Mouse (Mus musculus) layer of hippocampus, adult 11-12 months (tissue): ENCODE measurements at regions not wholly inside any gene's neighbourhood (a gene's known extent, or its start where the extent isn't known, plus 50 kb on each side); places are given as distances from the start of the nearest gene placed in this dataset.

Source experiments
- DNase-seq: peaks from one replicate; pipeline ENCODE4 v3.0.0; 2022; ENCODE audit warnings: low spot score

- DNase-seq = no peak
Observed at GRCm38 (mm10) chr9:24942943-24943342, 146.3 kb upstream of the Gm10181 start.

GRCm38 (mm10) chr9:24943830-24944229 lies 145.4 kb upstream of the Gm10181 start:
- no peak for DNase-seq

- DNase-seq = no peak
Observed at GRCm38 (mm10) chr9:24952516-24952915, 136.7 kb upstream of the Gm10181 start.

- DNase-seq = no peak
Observed at GRCm38 (mm10) chr9:24955641-24956040, 133.6 kb upstream of the Gm10181 start.

- no peak for DNase-seq
Observed at GRCm38 (mm10) chr9:24956566-24956965, 132.7 kb upstream of the Gm10181 start.

GRCm38 (mm10) chr9:24963290-24963689 lies 125.9 kb upstream of the Gm10181 start:
- DNase-seq = no peak

- DNase-seq = no peak
Observed at GRCm38 (mm10) chr9:24967571-24967970, 121.7 kb upstream of the Gm10181 start.

GRCm38 (mm10) chr9:24974021-24974741 lies 115.0 kb upstream of the Gm10181 start:
- DNase-seq = no peak

- DNase-seq = no peak
Observed at GRCm38 (mm10) chr9:24982796-24983195, 106.4 kb upstream of the Gm10181 start.

- no peak for DNase-seq
Observed at GRCm38 (mm10) chr9:24994491-24994890, 94.7 kb upstream of the Gm10181 start.

- DNase-seq = no peak
Observed at GRCm38 (mm10) chr9:25021095-25021691, 68.0 kb upstream of the Gm10181 start.

- DNase-seq = no peak
Observed at GRCm38 (mm10) chr9:25022439-25022838, 66.8 kb upstream of the Gm10181 start.

- no peak for DNase-seq
Observed at GRCm38 (mm10) chr9:25024486-25024885, 64.7 kb upstream of the Gm10181 start.

GRCm38 (mm10) chr9:25027581-25027980 lies 61.6 kb upstream of the Gm10181 start:
- DNase-seq = peak; percentile 72

GRCm38 (mm10) chr9:25028305-25028704 lies 60.9 kb upstream of the Gm10181 start:
- DNase-seq = peak; percentile 19

- no peak for DNase-seq
Observed at GRCm38 (mm10) chr9:25031466-25031865, 57.8 kb upstream of the Gm10181 start.
